Mouse (Mus musculus) bone marrow, adult 2 months (tissue): ENCODE measurements around the gene Fam71e1.

Experiments used
- CTCF ChIP-seq: fragments of 200-500 bp; IDR thresholded peaks from 2 replicates; pipeline ENCODE4 v1.5.1; 2011; ENCODE audit warnings: low read length, control low read depth; ENCODE audit not compliant: control insufficient read depth, insufficient read depth
- POLR2A ChIP-seq: fragments of 200-500 bp; IDR thresholded peaks from 2 replicates; pipeline ENCODE4 v1.6.1; 2011; ENCODE audit warnings: low read depth, mild to moderate bottlenecking, control low read depth, low read length, borderline replicate concordance; ENCODE audit not compliant: control insufficient read depth

GRCm38 (mm10) chr7:44525126-44525832 lies 28.9 kb downstream of the Fam71e1 start:
- TF ChIP-seq CTCF (no peak), POLR2A (no peak)
